Mouse (Mus musculus): ENCODE results near the gene Ssh1.

Ssh1 gene

DNA sequence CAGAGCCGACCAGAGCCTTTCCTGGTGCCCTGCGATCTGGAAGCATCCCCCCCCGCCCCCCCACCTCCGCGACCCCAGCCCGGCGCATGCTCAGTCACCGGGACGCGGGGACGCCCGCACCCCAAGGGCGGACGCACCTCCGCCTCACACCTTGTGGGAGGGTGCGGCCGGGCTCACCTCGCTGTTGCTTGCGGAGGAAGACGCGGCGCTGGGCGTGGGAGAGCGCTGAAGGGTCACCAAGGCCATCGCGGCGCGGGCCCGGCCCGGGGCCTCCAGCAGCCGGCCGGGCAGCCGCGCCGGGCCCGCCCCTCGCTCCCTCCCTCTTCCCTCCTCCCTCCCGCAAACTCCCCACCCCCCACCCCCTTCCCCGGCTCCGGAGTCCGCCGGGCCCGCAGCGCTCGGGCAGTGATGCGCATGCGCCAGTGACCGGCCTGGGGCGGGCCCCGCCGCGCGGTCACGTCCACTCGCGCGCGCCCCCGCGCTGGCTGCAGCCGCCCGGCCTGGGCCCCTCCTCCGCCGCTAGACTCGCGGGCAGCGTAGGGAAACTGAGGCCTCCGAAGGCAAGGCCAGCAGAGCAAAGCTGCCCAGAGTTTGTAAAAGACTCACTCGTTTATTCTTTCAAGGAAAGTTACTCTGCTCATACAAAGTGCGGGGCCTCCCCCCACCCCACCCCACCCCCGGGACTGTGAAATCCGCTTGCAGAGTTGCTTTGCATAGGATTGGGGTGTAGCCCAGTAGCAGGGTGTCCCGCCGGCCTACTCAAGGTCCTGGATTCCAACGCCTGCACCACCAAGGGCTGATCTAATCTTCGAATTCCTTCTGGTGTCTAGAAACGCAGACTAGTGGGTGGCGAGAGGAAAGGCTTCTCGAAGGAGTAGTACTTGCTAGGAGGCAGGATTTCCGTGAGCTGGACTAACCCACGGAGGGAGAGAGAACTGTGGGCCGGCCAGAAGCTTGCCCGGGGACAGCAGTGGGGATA lies at the start of gene Ssh1:
Gene Ssh1 (minus strand): TSS at position 408 of the 979 bp plus-strand sequence.
- DNase-seq (ENCODE audit: low spot score): peak; percentile 61

DNA sequence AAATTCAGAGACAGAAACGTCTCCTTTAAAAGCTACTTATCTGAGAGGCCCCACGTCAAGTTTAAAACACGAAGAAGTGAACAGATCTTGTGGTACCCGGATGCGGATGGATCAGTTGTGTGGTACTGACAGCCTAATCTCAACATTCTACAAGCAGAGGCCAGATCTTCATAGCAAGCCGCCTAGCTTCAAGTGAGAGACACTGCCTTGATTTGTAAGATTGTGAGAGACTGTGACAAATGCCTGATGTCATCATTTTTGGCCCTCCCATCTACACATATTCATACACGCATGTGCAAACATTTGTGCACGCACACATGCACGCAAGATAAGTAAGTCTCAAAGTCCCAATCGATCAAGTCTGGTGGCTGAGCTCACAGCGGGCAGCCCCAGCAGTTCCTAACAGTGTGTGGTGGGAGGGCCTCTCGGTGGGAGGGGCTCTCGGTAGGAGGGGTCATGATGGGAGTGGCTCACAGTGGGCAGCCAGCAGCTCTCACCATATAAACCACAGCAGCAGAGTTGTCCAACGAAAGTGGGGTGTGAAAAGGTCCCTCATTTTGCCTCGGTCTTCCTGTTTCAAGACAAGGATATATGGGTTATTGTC lies 47.7 kb upstream of the Ssh1 start:
- no peak for DNase-seq (ENCODE audit: low spot score)

DNA sequence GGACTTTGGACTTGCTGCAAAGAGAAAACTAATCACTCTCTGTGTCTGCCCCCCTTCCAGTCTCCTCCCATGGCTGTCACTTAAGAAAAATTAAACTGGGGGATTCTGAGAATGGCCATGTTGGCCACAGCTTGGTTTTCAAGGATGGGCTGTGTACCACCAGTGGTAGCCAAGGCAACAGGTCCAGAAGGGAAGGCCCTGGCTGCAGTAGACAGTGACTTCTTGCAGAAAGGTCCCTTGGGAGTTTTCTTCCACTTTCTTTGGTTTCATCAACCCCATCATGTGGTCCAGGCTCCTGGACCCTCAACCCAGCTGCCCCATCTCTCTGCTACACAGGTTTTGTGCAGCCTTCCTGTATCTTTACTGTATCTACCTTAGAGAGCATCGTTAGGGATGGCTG lies 47.2 kb upstream of the Ssh1 start:
- no peak for DNase-seq (ENCODE audit: low spot score)

DNA sequence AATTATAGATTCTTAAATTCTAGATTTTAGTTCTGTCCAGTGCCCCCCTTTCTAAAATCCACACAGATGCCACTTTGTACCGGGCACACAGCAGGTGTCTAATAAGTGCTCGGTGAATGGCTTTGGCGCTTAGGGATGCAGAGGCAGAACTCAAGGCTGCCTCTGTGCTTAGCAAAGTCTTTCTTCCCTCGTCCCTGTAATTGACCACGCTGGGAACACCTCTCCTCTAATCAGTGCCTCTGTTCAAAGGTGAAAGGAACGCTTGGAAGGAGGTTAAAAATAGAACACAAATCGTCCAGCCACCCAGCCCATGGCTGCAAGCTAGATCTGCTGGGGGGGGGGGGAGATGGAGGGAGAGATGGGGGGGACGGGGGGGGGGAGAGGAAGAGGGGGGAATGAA lies 46.8 kb upstream of the Ssh1 start:
- no peak for DNase-seq (ENCODE audit: low spot score)

DNA sequence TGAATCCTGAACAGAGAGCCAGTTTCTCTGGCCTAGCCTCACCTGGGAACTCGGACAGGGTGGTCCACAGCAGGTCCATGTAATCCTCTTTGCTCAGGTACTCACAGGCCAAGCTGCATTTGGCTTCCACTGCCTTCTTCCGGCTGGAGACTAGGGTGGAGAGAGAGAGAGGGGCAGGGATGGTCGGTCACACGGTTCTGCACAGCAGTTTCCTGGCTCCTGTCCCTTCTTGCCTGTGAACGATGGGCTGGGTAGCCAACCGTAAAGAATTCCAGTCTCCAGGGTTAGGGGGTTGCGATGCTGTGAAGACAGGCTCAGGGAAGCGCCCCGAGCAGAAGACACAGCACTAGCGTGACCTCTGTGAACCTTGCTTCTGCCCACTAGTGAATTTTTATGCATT lies 41.4 kb upstream of the Ssh1 start:
- no peak for DNase-seq (ENCODE audit: low spot score)

DNA sequence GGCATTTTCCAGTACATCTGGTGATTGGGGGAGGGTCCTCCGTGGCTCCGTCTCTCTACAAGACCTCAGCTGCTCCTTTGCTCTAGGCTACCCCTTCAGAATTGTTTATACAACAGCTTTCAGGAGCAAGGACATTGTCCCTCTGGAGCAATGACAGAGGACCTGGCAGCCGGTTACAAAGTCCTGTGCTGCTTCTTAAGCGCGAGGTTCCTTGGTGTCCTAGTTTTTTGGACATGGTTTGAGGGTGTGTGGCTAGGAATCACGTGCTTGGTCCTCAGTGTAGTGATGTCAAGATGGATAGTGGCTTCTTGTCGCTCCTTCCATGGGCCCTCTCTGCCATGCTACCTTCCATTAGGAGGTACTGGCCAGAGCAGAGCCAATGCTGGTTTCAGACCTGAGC lies 40.7 kb upstream of the Ssh1 start:
- no peak for DNase-seq (ENCODE audit: low spot score)

DNA sequence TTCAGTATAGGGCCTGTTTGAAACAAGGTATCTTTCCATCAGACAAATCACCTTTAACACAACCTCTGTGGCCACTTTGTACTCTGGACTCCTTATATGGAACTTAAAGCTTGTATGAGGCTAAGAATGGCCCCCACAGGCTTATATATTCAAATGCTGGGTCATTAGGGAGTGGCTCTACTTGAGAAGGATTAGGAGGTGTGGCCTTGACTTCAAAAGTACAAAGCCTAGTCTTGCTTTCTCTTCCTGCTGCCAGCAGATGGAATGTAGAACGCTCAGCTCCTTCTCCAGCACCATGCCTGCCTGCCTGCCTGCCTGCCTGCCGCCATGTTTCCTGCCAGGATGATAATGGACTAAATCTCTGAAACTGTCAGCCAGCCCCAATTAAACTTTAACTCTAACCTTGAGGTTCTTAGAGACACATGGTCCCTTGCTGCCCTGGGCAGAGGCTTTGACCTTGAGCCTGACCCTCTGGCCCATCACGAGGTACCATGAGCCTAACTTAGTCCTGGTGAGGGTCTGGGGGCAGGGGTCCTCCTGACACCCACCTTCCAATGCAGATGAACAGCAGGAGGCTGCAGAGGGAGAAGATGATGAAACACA lies 38.6 kb upstream of the Ssh1 start:
- no peak for DNase-seq (ENCODE audit: low spot score)

DNA sequence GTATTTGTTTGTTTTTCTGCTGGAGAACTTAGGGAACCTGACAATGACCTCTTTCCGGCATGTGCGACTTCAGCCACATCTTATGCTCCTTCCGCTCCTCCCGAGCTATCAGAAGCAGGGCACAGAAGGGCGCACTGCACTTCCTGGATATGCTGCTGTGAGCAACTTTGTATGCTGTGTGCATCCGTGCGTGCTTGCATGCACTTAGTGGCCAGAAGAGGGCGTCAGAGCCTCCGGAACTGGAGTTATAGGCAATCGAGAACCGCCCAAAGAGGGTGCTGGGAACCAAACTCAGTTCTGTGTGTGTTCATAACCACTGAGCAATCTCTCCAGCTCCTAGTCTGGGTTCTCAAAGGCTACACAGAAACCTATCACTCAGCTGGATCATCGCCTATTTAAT lies 37.0 kb upstream of the Ssh1 start:
- DNase-seq (ENCODE audit: low spot score): no peak

DNA sequence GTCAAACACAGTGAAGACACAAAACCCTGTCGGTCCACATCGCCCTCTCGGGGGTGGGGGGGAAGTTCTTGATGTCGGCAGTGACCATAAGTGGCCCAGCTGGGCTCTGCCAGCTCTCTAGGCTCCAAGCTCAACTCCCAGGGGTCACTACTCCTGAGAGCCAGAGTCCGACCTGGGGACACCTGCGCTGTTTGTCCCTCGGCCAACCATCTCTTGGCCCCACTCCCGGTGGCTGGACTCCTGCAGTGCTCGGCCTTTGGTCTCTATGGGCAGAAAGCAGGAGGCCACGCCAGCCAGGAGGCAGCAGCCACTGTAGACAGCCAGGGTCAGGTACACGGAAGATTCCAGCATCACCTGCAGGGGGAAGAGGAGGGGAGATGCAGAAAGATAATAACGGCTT lies 34.4 kb upstream of the Ssh1 start:
- DNase-seq (ENCODE audit: low spot score): no peak

DNA sequence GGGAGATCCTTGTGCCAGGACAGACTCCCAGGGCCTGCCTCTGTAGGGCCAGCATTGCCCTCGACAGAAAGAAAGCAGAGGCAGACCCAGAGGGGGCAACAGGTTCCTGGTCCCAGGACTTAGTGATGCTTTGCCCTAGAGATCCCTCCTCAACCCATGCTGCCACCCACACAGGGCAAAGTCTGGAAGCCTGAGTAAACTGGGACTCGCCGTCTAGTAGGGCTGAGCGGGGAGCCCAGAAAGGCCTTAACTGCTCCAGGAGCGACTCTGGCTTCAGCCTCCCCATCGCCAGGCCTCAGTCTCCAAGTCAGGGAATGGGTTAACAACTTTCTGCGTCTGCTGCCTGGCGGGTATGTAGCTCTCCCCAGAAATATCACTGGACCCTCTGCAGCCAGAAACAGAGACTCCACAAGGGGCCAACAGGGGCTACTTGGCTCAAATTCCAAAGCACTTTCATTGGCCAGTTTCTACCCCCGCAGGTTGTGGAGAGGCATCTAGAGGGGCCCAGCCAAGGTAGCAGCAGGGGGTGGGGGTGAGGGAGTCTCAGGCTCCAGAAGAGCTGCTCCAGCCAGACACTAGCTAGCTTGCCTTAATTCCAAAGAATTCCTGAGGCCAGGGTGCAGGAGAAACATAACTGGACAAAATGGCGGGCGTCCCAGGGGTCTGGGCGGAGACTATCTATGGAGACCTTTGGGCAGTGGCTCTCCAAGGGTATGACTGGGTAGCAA lies 33.7 kb upstream of the Ssh1 start:
- DNase-seq (ENCODE audit: low spot score): no peak

DNA sequence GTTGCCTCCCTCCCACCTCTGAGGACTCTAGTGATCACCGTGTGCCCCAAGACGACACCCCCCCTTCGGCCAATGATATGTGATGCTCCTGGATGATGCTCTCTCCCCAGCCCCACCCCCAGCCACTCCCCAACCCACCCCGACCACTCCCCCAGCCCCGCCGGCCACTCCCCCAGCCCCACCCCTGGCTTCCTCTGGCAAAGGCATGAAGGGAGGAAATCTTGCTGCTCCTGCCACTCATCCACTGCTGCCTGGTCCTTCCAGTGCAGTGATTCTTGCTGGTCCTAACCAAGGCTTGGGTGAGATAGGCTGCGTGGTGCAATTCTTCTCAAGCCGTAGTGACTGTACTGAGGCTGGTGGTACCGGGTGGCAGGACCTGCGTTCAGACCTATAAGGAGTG lies 31.2 kb upstream of the Ssh1 start:
- no peak for DNase-seq (ENCODE audit: low spot score)

DNA sequence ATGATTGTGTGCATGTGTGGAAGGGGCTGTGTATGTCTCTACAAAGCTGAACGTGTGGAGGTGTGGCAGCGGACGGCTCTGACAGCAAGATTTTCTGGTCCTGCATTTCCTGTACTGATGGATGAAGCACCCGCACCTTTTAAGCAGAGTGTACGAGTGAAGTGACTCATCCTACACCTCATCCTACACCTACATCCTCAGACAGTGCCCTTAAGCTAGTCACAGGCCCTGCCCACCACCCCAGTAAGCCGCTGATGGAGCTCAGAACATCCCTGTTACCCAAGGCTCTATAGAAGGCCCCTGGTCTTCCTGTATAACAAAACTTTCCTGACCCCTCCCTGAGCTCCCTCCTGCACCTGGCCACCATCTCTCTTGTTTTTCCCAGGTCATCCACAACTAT lies 30.7 kb upstream of the Ssh1 start:
- no peak for DNase-seq (ENCODE audit: low spot score)

DNA sequence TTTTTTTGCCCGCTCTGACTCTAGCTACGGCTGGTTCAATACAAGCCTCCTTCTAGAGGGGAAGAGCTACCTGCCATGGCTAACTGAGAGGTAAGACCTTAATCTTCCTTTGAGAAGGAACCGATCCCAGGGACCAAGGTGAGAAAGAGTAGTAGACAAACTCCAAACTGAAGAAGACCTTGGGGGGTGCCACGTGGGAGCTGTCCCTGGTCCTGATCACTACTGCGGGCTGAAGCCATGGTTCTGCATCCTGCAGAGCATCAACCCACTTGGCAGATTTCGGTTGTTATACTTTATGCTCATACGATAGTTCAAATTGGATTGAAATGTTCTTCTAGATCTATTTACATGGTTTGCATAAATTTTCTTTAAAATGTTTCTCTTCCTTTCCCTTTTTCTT lies 21.4 kb upstream of the Ssh1 start:
- no peak for DNase-seq (ENCODE audit: low spot score)

DNA sequence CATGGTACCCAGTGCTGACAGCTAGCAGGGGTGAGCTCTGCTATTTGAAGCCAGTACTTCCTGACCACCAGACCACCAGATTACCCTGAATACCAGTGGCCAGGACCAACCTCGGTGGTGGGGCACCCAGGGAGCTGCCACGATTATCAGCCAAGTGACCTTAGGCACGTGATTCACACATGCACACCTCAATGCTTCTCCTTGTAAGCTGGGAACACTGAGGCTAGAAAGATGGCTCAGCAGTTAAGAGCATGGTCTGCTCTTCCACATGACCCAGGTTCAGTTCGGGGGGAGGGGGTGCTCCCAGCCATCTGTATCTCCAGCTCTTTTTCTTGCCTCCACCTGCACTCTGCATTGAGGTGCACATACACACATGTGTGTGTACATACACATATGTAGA lies 15.4 kb upstream of the Ssh1 start:
- no peak for DNase-seq (ENCODE audit: low spot score)

DNA sequence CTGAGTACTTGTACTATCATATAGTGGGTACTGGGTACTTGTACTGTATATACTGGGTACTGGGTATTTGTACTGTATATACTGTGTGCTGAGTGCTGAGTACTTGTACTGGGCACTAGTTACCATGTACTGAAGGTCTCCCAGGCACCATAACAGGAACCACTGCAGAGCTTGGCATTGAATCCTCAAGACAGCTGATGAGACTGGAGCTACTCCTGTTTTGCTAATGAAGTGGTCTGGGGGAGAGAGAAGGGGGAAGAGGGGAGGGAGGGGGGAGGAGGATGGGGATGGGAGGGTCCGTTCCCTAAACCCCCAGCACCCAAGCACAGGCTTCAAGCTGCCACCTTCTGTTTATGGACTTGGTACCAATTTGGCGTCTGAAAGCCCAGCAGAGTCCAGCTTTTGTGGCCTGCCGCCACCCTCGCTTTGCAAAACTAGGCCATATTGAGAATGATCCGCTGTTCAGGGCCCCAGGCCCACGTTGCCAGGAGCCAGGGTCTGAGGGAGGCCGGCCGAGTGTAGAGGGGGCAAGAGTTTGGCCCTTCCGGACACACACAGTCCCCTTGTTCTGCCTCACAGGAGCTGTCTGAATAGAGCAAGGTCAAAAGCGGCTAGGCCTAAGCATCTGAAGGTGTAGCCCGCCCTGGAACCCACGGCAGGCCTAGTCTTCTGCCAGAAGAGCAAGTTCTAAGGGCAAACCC lies 14.2 kb upstream of the Ssh1 start:
- DNase-seq (ENCODE audit: low spot score): no peak

DNA sequence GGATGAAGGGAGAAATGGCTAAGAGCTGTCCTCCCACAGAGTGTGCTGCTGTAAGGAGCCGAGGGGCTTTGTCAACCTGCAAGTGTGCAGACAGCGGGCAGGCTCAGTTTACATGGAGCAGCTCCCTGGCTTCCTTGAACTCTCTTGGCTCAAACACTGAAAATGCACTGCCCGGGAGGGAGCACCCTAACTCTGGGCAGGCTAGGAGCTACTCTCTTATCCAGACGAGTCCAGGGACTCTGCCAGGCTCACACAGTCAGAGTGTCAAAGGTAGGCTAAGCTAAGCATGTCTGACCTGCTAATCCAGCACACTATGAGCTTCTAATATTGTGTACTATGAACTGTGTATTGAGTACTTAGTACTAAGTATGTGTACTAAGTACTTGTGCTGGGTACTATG lies 13.3 kb upstream of the Ssh1 start:
- DNase-seq (ENCODE audit: low spot score): no peak

DNA sequence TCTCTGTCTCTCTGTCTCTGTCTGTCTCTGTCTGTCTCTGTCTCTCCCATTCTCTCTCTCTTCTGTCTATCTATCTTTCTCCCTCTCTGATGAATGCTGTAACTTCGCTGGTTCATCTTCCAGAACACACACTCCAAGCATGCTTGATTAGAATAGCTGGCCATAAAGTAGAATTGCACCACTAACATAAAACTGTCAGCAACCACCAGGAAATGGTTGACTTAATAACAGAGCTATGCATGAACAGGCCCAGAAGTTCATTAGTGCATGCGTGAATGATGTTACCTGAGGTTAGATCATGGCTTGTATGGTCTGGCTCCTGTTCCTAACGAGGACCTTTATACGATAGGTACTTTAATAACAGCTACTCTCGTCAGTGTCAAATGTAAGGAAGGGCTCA lies 11.4 kb upstream of the Ssh1 start:
- no peak for DNase-seq (ENCODE audit: low spot score)

DNA sequence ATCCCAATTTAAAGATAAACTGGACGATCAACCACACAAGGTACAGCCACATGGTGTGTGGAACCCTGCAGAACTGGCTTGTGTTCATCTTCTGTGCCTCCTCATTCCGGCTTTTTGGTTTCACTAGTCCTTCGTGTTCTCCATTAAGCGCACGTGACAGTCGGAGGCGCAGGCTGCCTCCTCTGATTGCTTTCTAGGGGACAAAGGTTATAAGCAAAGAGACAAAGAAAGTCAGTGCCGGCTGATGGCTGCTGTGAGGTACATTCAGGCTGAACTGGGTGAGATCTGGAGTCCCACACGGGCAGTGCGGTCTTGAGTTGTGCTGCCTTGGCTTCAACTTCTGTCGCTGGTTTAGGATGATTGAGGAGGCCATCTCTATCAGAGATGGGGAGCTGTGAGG lies 10.9 kb upstream of the Ssh1 start:
- DNase-seq (ENCODE audit: low spot score): no peak

DNA sequence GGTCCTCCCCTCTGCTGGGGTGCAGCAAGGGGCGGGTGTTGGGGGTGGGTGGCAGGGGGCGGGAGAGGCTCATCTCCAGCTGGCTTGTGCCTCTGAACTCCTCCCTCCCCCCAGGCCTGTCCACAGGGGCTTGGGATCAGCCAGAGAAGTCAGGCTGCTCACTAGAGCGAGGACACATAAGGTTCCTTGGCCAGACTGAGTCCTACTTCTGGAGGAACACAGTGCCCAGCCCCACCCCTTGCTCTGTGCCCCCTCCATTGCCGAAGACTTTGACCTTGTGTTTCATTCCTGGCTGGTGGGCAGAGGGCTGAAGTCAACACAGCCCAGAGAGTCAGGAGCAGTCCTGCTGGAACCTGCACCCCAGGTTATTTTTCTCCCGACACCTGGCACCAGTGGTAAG lies 9.8 kb upstream of the Ssh1 start, which contains the start of gene Dao:
Gene Dao (plus strand): TSS at position 162 of the 400 bp plus-strand sequence.
- DNase-seq (ENCODE audit: low spot score): no peak

DNA sequence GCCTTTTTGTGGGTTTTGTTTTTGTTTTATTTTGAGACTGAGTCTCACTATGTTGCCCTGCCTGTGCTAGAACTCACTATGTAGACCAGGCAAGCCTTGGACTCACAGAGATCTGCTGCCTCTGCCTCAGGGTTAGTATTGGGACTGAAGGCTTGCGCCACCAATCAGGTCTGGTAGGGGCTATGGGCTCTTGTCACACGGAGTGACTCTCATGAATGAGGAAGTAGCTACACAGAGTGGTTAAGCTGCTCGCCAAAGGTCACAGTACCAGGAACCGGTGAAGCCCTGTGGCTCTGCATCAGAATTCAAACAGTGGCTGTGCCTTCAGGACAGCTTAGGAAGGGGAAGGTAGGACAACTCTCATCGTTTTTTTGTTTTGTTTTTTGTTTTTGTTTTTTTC lies 5.7 kb upstream of the Ssh1 start:
- DNase-seq (ENCODE audit: low spot score): no peak

DNA sequence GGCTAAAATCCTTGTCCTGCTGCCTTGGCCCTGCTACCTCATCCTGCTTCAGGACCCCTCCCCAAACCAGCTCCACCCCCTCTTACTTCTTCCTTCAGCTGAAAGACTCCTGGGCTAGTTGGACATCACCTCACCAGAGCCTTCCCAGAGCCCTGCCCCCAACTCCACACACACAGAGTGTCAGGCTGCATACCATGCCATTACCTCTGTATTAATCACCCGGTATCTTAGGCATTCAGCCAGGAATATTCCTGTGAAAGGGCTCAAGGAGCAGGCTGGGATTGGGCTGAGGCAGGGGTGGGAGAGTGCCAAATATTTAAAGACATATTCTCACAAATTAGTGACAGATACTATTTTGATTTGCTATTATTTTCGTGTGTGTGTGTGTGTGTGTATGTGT lies 2.8 kb upstream of the Ssh1 start:
- no peak for DNase-seq (ENCODE audit: low spot score)

DNA sequence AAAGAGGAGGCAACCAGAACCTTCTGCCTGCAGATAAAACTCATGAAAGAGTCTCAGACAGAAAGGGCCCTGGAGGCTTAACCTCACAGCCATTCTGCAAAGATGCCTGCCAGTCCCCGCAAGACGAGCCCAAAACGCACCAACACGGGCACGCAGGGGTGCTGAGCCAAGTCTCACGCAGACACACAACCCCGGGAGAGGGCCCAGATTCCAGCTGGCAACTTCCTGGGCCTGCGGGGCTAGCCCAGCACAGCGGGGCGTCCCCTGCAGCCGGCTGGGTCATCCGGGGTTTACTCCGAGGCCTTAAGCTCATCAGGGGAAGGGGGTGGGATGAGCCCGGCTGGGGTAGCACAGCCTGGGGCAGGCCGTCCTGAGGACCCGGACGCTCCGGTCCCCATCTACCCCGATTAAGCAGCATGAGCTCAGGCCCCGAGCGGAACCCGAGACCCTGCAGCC lies 635 bp downstream of the Ssh1 start:
- DNase-seq (ENCODE audit: low spot score): no peak
